Mouse (Mus musculus) small intestine, adult 2 months (tissue): ENCODE measurements at regions not wholly inside any gene's neighbourhood (a gene's known extent, or its start where the extent isn't known, plus 50 kb on each side); places are given as distances from the start of the nearest gene placed in this dataset.

Source experiments
- CTCF ChIP-seq: fragments of 200-500 bp; IDR thresholded peaks from 2 replicates; pipeline ENCODE4 v1.5.1; 2012; ENCODE audit warnings: low read depth, mild to moderate bottlenecking, control low read depth, inconsistent platforms, low read length, moderate library complexity, mixed read lengths; ENCODE audit not compliant: insufficient replicate concordance, insufficient read length; ENCODE audit errors: extremely low read depth
- POLR2A ChIP-seq: fragments of 200-500 bp; IDR thresholded peaks from 2 replicates; pipeline ENCODE4 v1.6.1; 2012; ENCODE audit warnings: low read depth, mild to moderate bottlenecking, control low read depth, inconsistent platforms, low read length, moderate library complexity

DNA sequence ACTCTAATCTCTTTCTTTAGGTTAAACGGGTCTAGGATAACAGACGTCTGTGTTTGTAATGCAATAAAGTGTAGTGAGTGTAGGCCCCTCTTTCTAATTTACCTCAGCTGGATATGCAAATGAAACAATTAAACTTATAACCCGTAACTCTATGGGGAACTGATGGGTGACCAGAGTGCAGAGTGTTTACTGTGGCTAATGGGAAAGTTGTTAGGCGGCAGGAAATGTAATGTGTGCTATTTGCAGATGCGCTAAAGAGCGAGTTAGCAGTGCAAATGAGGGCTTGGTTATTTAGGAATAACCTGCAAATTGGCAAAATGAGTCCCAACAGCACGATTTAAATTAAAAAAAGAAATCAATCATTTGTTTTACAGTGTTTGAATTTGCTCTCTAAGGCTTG is 168.8 kb upstream of the Psmd7 start:
- TF ChIP-seq POLR2A, result no peak
- no peak for TF ChIP-seq CTCF
